8 mouse cellular contexts compared by ENCODE assay signal in genomic region chr12:86188161-86188560, GRCm38 (mm10). TPM values are rescaled to one million over a fixed set of nuclear protein-coding genes. Genes with fewer than 3 reads are reported as not detected.
DNase-seq lines count a peak whose midpoint lies in the region.

No protein-coding gene starts in this region.

- DNase-seq in heart, postnatal 4 days, result peak; percentile 33
- DNase-seq in heart, adult 18-20 months, result no peak
- DNase-seq in ovary, postnatal 36 days (ENCODE audit: low spot score), result peak; percentile 16
- no peak for DNase-seq in ovary, postnatal 14 days (ENCODE audit: low spot score)
- DNase-seq in brain, adult 2 months (ENCODE audit: low read depth, low spot score), result peak; percentile 37
- DNase-seq in naive thymus-derived CD4-positive, alpha-beta T cell, adult 2 months (ENCODE audit: low read depth), result peak; percentile 5
- DNase-seq in adipocyte (ENCODE audit: low spot score), result no peak
- DNase-seq in Muller cell, postnatal 12 days (ENCODE audit: inconsistent ontology term), result no peak

RNA-seq across cellular contexts. Expression of gene Gpatch2l, which starts 53.5 kb away (rescaled TPM):
- total RNA-seq in heart, postnatal 4 days (2021), result 10 to 100 TPM; 17.9 to 18.3 TPM
- total RNA-seq in heart, adult 18-20 months (2021), result 10 to 100 TPM; 11.8 to 13.3 TPM

Comparison
In these comparisons a context has a peak if more than half of its experiments do, and no peak if none do; other contexts are left out.
1. DNase-seq: peak in heart, postnatal 4 days (single experiment), ovary, postnatal 36 days (single experiment), brain, adult 2 months (single experiment) and naive thymus-derived CD4-positive, alpha-beta T cell, adult 2 months (single experiment); none in heart, adult 18-20 months (0 of 2), ovary, postnatal 14 days (single experiment), adipocyte (single experiment) and Muller cell, postnatal 12 days (single experiment).